Mouse (Mus musculus) cerebellum, postnatal 10 days (tissue): ENCODE measurements around the gene Tmem258.
"Not testable (repeated sequence)": the region's sequence is repeated elsewhere in the genome, so short reads cannot be mapped to it uniquely, and the experiment has no call there.

ENCODE experiments used
- DNase-seq, 2 experiments: peaks; one replicate each; pipeline ENCODE4 v3.0.0; 2021; ENCODE audit warnings: mixed read lengths in 2 of 2

The Tmem258 gene

GRCm38 (mm10) chr19:10203848-10204615, at the start of gene Tmem258, which contains the start of gene Fen1:
Tmem258 (plus strand) TSS chr19:10204014.
Fen1 (minus strand) TSS chr19:10204169.
- peak; percentile 95 to 97 for DNase-seq

DNA sequence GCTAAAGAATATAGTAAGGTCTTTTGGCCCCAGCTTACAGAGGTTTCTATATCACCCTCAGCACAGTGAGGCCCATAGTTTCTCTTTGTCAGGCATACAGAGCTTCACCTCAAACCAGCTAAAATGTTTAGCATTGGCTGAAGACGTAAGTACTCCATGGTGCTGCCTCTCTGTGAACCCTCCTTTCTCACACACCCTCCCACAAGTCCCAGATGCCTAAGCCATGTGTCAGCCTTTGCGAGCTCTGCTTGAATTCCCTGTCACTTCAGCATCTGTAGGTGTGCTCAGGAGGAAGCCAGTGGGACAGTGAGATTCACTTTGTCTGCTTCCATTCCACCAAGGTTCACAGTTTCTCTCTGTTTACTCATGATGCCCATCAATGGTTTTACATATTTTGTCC, 46.1 kb upstream of the Tmem258 start:
- no peak for DNase-seq

- no peak for DNase-seq
These were observed 39.9 kb upstream of the Tmem258 start for GRCm38 (mm10) chr19:10163896-10164295.

- not testable (repeated sequence) for DNase-seq
These were observed 37.9 kb upstream of the Tmem258 start for GRCm38 (mm10) chr19:10165928-10166327.

DNA sequence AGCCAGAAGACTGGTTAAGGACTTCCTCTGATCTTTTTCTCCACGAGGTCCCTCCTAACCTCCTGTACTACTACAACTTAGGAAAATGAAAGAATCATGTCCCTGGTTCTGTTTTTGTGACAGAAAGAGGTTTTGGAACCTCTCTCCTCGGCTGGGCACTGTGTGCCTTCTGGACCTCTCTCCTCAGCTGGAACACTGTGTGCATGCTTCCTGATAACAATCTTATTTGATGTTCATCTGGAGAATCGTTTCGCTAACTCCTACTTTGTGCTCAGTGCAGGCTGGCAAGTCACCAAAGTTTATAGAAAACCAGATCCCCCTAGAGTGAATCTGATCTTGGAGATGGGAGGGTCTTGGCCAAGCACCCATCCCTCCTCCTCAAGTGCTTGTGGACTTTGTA, 36.7 kb upstream of the Tmem258 start:
- DNase-seq: no peak

- DNase-seq: no peak
These were observed 35.9 kb upstream of the Tmem258 start for GRCm38 (mm10) chr19:10167951-10168350.

DNA sequence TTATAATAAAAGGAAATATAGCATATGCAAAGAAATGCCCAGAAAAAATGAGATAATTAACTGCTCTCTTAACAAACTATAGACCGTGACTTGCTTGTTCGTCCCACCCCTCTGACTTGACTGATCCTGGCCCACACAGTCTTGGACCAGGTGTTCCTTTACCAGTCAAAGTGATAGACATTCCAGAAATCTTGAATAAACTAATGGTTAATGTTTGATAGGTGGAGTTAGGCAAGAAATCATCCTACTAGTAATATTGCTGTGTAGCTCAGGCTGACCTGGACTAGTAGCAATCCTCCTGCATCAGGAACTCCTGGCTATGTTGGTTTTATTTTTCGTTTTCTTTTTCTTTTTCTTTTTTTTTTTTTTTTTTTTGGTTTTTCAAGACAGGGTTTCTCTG, 35.4 kb upstream of the Tmem258 start:
- no peak for DNase-seq

DNA sequence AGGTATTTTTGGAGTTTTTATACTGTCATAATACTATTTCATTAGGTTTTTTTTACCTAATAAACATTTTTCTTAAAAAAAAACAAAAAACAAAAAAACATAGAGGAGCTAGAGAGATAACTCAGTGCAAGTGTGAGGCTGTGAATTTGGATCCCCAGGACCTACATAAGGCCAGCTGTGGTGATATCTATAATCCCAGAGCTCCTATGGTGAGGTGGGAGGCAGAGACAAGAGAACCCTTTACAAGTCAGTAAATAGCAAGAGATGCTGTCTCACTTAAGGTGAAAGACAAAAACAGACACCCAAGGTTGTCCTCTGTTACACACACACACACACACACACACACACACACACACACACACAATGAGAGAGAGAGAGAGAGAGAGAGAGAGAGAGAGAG, 34.6 kb upstream of the Tmem258 start:
- no peak for DNase-seq

DNA sequence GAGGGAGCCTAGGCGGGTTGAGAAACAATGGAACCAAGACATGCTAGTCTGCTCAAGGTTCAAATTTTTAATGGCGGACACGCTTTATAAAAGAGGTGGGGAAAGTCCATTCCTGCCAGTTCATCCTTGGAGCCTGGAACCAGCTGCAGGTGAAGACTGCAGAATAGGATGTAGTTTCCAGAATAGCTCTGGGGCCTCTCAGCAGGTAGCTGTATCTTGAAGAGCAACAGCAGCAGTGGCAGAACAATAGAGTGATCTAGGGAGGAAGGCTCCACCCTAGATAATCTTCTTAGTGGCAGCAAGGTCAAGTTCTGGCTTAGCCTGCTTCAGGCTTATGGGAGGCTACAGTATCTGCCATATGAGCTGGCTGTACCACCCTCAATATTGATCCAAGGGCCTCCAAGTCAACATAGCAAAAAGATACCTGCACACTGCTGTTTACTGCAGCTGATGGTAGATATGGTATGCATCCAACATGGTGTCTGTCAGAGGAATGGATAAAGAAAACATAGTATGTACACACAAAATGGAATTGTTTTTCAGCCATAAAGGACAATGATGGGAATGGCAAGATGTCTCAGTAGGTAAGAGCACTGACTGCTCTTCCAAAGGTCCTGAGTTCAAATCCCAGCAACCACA, 34.0 kb upstream of the Tmem258 start:
- DNase-seq: not testable (repeated sequence)

DNA sequence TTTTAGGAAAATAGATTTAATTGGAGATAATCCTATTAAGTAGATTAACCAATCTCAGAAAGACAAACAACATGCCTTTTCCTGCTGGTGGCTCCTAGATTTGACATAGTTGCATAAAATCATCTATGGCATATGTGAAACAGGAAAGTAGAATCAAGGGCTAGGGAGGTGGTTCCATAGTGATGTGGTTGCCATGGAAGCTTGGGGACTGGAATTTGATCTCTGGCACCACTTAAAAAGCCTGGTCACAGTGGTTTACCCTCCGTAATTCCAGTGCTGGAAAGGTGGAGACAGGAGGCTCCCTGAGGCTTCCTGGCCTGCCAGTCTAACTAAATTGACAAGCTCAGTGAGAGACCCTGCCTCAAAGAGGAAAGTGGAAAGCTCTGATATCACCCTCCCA, 33.3 kb upstream of the Tmem258 start:
- DNase-seq: no peak

- DNase-seq: no peak
These were observed 32.5 kb upstream of the Tmem258 start for GRCm38 (mm10) chr19:10171359-10171758.

GRCm38 (mm10) chr19:10171846-10172245, 32.0 kb upstream of the Tmem258 start:
- no peak for DNase-seq

GRCm38 (mm10) chr19:10173116-10173718, 30.6 kb upstream of the Tmem258 start:
- DNase-seq: no peak

DNA sequence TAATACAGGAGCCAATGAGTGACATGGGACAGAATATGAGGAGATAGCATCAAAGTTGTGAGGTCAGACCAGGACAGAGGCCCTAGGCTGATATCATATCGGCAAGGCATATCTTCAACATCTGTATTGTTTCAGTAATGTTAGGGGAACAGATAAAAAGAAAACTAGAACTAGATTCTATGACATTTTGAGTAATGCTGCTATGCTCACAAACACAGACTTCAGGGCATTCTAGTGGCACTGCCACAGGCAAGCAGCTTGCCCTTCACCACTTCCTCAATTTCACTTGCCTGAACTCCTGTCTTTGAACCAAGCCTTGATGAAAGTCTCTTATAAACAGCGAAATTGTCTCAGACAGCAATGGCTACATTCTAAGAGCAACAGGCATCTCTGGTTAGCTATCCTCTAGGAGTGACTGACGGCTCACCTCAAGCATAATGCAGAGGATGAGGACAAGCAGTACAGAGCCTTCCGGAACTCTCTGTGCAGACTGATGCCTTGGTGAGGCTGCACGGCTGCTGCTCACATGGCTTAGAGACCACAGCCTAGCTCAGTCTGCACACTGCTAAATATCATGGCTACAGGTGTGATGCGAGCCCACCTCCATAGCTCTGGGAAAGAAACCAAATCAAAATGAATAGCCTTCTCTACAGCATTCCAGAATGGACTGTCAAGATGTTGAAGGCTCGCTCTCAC, 29.8 kb upstream of the Tmem258 start:
- DNase-seq: no peak

DNA sequence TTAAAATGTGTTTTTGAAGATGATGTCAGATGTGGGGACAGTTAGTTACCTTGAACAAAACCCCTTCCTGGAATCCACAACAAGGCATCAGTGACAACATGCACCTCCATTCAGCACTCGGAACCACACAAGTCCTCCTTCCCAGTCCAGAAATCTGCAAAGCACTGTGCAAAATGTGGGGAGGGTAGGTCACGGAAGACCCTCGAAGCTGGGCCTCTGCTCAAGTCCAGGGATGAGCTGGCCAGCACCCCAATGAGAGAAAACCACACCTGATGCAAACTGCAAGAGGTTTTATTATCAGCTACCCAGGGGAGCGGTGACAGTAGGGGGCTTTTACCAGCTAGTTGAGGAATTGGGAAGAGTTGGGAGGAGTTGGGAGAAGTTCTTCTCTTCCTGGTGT, 28.9 kb upstream of the Tmem258 start:
- DNase-seq: no peak

DNA sequence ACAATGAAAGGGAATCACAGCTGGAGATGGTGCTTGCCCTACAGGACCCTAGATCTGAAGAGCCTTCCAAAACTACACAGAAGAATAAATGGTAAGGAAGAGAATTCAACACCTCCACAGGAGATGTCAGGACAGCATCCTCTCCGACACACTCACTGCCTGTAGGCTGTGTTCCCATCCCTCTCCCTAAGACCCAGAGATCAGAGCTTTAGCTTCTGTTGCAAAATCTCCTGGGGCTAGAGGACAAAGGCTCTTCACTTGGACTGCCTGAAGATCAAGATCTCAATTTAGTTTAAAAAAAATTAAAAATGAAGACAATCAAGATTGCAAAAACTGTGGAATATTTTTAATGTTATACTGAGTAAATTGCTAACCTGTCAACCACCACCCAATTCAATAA, 27.3 kb upstream of the Tmem258 start:
- DNase-seq: no peak

GRCm38 (mm10) chr19:10176941-10177372, 26.9 kb upstream of the Tmem258 start:
- DNase-seq: no peak

DNA sequence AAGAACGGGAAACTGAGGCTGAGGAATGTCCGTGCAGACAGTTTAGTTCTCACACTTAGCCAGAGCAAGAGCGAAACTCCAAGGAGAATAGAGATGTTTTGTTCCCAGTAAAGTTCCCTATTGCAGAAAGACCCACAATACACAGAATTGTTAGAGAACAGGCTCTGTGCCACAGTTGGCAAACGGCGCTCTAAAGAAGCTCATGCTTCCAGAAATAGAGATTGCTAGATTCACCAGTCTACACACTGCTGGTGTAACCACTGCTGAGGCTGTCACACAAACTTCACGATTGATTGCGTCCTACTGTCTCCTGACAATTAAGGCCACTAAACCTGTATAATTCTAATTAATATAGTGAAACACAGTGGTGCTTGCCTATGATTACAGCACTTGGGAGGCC, 22.6 kb upstream of the Tmem258 start:
- DNase-seq: no peak

GRCm38 (mm10) chr19:10182142-10182541, 21.7 kb upstream of the Tmem258 start:
- no peak for DNase-seq

- DNase-seq: peak; percentile 96 to 98
These were observed 21.0 kb upstream of the Tmem258 start, which contains the start of gene Fads1 for GRCm38 (mm10) chr19:10182670-10183298. Fads1 (plus strand) TSS chr19:10182888.

- peak; percentile 82 to 85 for DNase-seq
These were observed 20.4 kb upstream of the Tmem258 start for GRCm38 (mm10) chr19:10183299-10183983.

DNA sequence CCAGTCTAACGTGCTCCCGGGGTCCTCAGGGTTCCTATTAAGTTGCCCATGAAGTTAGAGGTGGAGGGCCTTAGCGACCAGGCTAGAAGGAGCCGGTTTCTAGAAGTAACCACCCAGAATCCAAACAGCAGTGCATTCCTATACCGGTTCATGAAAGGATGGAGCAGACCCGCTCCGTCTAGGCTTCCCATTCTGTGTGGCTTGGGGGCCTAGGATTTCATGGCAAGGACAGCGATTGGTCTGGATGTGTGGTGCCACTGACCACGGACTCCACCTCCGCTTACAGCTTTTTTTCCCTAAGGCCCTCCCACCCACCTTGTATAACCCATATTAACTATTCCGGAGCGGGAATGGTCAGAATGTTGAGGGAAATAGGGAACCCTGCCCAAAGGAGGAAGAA, 19.7 kb upstream of the Tmem258 start:
- DNase-seq: peak; percentile 56 to 60
